Mouse (Mus musculus): Measurements from ENCODE around the gene Iqgap3.
A peak's percentile ranks its signal among the peaks of the same experiment; 100 is the strongest.

Iqgap3 gene

DNA sequence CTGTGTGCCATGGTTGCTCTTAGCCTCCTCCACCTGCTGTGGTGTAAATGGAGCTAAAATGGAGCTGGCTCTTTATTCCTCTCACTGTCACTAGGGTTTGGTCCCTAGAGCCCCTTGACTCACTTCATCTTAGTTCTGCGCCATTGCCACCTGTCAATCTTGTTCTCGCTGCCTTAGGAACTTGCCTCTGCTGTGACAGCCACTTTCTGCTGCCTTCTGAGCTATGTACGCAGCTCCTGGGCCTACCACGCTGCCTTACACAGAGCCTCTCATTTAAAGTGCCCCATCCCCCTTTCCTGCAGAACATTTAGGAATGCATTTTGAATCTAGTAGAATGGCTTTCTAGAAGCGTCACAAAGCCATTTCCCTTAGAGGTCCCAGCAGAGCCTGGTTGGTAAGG lies 12.4 kb downstream of the Iqgap3 start:
- no peak for DNase-seq (ENCODE audit: low read depth, low spot score)

DNA sequence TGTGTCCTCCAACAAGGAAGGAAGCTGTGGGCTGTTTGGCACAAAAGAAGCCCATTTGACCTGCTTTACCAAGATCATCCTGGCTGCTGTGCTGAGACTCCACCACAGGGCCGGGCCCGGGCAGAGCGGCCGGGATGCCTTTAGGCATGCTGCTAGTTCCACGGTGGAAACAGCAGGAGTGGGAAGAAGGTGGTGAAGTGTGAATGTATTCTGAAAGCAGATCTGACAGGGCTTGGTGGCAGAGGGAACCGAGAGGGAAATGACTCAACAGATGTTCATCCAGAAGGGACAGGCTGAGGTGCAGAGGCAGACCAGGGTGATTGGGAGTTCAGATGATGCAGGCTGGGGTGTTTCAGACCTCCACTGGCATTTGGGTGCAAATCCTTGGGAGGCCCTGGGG lies 15.9 kb downstream of the Iqgap3 start:
- peak; percentile 68 for DNase-seq (ENCODE audit: low read depth, low spot score)

DNA sequence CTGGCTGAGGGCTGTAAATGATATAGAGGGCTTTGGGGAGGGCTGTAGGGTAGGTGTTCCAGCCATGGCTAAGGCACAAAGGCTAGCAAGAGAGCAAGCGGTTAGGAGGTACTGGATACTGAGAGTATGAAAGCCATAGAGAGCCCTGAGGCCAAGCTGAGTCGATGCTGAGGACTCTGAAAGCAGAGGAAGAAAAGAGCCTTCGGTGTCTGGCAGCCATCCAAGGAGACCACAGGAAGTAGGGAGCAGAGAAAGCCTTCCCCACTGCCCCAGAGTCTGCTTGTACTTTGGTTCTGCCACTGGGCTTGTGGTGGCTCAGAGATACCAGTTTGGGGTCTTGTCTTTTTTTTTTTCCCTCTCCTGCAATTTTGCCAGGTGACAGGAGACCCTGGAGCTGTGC lies 18.5 kb downstream of the Iqgap3 start:
- DNase-seq (ENCODE audit: low read depth, low spot score), result peak; percentile 88

DNA sequence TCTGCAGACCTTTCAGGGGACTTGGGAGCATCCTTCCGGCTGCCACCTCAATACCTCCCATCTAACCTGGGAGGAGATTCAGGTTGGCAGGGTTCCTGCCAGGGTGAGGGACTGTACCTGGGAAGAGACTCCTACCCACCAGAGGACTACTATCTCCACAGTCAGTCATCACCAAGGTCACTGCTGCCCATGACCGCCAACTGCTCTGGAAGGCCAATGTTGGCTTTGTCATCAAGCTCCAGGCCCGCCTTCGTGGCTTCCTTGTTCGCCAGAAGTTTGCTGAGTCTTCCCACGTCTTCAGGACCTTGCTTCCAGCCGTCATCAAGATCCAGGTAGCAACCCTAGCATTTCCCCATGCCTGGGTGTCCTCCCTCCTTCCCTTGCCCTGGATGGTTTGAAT lies 20.0 kb downstream of the Iqgap3 start:
- DNase-seq (ENCODE audit: low read depth, low spot score), result no peak

DNA sequence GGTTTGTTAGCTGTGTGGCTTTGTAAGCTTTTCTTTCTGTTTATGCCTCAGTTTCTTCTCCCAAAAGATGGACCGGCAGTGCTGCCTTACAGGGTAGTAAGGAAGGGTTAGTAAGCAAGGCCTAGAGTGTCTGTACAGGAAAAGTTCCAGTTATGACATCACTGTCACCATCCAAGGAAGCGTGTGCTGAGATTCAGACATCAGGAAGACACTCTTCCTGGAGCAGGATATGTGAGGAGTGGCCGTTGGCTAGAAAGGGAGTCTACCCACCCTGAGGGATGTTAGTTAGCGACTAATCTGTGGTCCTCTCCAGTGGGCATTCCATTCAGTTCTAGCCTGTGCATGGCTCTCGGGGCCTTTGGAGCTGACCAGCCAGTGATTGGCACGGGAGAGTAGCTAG lies 20.4 kb downstream of the Iqgap3 start:
- no peak for DNase-seq (ENCODE audit: low read depth, low spot score)

DNA sequence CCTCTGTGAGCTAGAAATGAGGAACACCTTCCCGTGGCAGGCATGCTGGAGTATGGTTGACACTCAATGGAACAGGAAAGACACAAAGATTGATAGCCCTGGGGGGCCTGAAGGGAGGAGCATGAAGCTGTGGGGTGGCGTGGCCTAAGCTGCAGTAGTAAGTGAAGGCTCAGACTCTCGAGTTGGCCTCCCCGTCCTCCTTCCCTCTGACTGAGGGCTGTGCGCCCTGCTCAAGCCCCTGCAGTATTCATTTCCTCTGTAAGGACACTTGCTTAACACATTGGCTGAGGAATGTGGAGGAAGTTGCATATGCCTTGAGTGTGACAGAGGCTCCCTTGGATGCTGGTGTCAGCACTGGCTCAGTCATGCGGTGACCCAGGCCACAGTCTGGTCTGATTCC lies 20.8 kb downstream of the Iqgap3 start:
- DNase-seq (ENCODE audit: low read depth, low spot score), result no peak

DNA sequence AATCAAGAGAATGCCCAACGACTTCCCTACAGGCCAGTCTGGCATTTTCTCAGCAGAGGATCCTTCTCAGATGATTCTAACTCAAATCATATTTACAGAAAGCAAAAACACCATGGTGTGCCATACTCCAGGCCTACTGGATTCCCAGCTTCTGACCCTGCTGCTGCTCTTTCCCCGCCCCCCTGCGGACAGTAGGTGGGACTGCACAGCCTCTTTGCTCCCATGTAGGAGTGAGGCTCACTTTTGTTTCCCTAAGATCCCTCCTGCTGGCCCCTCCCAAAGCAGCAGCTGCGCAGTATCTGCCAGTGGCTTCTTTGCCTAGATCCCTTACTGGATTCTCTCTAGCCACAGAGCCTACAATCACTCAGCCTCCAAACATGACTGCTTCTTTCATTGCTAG lies 24.4 kb downstream of the Iqgap3 start:
- DNase-seq (ENCODE audit: low read depth, low spot score), result no peak

DNA sequence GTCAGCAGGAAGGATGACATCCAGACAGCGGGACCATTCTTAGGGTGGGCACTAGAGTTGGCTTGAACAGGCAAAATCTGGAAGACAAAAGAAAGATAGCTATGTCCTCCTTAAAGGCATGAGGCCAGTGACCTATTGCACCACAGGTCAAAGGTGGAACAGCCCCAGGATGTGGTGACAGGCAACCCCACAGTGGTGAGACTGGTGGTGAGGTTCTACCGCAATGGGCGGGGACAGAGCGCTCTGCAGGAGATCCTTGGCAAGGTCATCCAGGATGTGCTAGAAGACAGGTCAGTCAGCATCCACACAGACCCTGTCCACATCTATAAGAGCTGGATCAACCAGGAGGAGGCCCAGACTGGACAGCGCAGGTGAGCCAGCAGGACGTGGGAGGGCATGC lies 27.4 kb downstream of the Iqgap3 start:
- no peak for DNase-seq (ENCODE audit: low read depth, low spot score)

DNA sequence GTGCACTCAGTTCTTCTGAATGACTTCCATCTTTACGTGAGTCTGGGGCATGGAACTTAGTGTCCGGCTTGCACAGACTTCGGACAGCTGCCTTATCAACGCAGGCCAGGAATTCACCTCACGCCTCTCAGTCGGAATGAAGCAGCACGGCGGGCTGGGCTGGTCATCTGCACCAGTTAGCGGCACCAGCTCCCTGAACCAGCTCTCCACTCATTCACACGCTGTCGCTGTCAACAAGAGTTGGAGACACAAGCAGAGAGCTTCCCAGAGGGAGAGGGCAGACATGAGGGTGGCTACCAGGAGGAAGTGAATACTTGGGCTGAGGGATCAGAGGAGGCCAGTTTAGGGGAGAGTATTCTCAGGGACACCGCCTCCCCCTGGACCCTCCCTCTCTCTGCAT lies 32.6 kb downstream of the Iqgap3 start:
- no peak for DNase-seq (ENCODE audit: low read depth, low spot score)

DNA sequence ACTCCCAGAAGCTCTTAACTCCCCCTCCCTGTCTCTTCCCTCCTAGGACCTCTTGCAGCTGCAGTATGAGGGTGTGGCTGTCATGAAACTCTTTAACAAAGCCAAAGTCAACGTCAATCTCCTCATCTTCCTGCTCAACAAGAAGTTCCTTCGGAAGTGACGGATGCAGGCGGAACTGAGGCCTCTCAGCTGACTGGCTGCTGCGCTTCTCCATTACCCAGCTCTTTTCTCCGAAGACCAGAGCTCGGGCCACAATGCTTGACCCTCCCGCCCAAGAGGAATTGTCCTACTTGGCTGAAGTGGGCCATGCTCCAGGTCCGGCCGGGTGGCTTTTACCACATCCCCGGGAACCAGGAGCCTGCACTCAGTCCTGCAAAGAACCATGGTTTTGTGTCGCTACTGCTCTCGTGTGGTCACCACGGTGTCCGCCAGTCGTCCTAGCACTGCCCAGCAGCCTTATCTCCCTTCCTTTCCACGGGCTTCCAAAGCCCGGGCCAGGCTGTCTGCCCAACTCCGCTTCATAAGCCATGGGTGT lies 38.4 kb downstream of the Iqgap3 start:
- no peak for DNase-seq (ENCODE audit: low read depth, low spot score)

DNA sequence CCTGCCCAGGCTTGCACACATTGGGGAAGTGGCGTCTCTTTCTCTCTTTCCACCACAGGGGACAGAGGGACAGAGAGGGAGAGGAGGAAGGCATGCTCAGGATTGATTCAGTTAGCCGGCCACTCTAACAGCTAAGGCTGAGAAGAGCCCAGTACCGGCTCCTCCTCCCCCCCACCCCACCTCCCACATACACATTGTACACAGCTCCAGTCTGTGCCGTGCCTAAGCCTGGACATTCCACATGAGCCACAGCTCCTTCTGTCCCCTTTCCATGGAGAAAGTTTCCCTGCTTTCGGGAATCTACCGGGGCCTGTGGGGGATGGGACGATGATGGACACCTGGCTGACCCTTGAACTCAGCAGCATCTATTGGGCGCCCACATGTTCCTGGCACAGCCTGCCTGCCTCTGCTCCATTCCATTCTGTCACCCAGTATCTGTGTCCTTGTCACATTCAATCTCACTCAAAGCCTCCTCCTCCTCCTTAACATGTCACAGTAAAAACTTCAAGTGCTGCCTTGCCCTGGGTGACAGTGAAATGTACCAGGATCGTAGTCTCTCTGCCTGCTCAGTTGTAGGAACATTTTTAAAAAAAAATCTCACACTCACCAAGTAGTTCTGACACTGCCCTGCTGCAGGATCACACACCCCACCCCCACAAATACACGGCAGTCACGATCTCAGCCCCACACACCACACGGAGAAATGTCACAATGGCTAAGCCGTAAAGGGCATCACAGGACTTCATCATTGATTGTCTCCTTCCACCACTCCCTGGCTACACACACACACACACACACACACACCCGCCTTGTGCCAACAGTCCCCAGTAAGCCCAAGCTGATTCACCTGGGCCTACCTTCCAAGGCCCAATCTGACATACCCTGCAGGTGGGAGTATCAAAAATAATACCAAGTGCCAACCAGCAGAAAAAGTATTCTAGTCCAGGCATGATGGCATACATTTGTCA lies 39.7 kb downstream of the Iqgap3 start:
- DNase-seq (ENCODE audit: low read depth, low spot score), result no peak

DNA sequence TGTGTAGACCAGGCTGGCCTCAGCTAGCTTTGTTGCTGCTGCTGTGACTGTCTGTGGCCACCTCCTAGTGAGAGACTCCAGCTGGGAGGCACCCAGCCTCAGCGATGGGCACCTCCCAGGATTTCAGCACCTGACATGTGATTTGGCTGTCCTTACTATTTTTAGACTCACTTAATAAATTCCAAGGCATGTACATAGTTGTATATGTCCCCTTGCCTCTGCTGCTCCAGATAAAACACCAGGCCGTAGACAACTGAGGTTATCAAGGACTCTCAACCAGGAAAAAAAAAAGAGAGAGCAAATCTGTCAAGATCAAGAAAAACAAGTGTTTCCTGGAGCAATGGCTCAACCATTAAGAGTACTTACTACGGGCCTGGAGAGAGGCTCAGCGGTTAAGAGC lies 43.4 kb downstream of the Iqgap3 start:
- DNase-seq (ENCODE audit: low read depth, low spot score), result no peak

DNA sequence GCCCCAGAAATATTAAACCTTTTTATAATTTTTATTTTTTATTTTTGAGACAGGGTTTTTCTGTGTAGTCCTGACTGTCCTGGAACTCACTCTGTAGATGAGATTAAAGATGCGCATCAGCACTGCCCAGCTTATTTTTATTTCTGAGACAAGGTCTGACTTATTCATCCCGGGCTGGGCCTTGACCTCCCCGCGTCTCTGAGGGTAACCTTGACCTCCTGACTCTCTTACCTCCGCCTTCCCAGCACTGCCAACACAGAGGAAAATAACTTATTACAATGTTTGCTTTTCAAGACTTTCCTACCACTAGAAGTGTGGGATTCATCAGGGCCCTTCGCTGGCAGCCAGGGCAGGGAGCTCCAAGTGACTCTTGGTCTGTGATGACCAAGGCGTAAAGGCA lies 44.4 kb downstream of the Iqgap3 start:
- DNase-seq (ENCODE audit: low read depth, low spot score), result no peak

DNA sequence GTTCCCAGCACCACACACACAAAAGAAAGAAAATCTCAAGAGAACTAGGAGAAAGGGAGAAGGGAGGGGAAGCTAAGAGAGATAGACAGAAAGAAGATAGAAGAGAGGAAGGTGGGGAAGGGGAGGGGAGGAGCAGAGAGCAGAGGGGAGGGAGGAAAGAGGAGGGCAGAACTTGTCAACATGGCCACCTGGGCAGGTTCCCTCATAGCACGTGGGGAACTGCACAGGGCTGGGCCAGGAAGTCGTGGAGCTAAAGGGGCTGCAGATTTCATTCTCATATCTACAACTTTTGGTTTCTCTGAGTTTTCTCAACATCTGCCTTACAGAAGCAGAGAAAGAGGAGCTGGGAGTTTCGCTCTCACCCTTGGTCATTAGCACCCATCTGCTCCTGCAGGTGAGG lies 45.9 kb downstream of the Iqgap3 start:
- DNase-seq (ENCODE audit: low read depth, low spot score), result no peak

DNA sequence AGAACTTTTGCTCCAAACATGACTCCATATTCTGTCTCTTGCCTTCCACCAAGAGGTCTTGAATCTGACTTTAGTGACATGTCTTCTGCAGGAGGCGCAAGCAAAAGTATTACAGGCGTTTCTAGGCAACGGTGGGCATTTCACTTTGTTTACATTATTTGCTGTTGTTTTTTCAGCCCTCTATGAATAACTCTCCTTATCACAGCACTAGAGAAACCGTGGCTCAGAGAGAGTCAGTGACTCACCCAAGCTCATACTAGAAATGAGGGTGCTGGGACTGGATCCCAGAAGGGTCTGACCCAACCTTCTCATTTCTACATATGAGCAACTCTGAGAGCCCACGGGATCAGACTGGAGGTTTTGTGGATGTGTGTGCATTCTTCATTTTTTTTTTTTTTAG lies 46.3 kb downstream of the Iqgap3 start:
- peak; percentile 71 for DNase-seq (ENCODE audit: low read depth, low spot score)

DNA sequence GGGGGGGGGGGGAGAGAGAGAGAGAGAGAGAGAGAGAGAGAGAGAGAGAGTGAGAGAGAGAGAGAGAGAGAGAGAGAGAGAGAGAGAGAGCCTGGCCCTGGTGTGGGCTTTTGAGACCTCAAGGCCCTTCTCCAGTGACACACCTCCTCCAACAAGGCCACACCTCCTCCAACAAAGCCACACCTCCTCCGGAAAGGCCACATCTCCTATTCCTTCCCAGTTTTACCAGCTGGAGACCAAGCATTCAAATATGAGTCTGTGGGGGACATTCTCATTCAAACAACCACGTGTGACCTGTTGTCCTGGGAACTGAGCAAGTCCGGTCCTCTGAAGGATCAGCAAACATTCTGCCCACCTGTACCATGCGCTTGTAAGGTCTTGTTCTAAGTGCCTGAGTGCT lies 47.2 kb downstream of the Iqgap3 start:
- DNase-seq (ENCODE audit: low read depth, low spot score), result no peak

DNA sequence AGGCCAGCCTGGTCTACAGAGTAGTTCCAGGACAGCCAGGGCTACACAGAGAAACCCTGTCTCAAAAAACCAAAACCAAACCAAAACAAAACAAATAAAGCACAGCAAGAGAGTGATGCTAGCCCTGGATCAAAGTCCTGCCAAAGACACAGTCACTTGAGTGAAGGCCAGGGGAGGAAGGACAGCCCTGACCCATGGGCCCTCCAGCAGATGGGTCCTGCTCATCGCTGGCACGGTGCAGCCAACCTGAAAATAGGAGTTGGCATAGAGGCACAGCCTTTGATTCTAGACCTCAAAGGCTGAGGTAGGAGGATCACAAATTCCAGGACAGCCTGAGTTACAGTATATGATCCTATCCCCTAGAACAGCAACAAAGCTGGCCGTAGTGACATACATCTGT lies 49.3 kb downstream of the Iqgap3 start:
- no peak for DNase-seq (ENCODE audit: low read depth, low spot score)

DNA sequence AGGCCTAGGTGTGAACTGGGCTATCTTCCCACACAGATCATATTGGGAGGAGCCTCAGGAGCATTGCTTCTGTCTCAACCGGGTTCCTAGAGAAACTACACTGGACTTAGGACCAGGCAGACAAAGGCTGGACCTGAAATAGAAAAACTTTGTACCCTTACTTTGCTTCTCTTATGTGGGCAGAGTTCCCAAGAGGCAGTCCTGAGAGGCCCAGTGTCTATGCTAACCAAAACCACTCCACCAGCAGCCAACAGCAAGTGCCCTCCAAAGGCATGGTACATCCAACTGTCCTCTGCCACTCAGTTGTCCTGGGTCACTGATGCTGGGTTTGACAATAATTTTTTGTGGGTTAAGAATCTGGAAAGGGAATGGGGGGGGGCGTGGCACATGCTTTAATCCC lies 50.7 kb downstream of the Iqgap3 start:
- DNase-seq (ENCODE audit: low read depth, low spot score), result no peak

DNA sequence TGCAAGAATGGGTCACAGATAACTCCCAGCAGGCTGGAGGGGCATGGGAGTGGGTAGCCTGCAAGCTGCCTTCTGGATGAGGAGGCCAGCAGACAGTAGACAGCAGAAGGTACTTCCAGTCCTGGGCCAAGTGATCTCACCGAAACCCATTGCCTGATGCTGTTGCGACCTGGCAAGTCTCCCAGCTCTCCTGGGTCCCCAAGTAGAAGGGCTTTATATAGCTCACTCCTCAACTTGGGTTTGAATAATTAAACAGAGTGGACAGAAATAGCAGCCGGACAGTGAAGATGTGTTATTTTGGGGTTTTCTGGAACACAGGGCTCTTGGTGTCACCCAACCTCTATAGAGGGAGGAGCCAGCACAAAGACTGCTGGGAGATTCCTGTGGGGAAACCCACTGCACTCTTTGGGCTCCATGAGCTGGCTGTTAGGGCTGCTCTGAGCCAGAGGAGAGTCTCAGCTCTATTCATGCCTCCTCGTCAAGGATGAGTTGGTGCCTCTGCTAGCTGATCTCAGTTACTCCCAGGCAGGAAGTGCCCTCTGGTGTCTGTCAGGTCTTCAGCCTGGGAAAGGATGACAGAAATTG lies 51.5 kb downstream of the Iqgap3 start:
- DNase-seq (ENCODE audit: low read depth, low spot score), result no peak

DNA sequence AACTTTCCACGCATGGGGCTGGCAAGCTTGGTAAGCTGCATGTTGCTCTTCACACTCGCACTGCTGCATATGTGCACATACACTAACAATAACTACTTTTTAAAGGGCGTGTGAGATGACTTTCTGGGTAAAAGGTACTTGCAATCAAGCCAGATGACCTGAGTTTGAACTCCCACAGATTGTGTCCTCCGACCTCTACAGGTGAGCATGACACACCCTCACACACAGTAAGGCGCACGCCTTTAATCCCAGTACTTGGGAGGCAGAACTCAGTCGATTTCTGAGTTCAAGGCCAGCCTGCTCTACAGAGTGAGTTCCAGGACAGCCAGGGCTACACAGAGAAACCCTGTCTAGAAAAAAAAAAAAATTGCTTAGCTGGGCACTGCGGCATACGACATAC lies 54.6 kb downstream of the Iqgap3 start:
- no peak for DNase-seq (ENCODE audit: low read depth, low spot score)

DNA sequence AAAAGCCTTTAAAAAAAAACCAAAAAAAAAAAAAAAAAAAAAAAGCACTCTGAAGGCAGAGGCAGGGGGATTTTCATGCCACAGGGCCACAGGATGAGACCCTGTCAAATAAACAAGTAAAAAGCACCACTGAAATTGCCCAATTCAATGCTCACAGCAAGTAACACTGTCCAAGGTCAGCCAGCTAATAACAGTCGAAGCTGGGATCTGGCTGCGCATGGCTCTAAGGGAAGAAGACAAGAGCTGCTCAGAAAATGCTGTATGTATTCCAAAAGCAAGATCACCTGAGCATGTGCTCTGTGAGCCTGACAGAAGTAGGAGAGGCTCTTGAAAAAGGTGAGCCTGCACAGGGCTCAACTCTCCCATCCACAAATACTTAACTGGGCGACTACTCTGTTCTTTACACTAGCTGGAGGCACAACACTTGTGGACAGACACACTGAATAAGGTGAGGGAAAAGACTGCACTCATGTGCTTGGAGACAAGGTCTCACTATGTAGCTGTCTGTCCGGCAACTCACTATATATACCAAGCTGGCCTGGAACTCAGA lies 55.2 kb downstream of the Iqgap3 start:
- DNase-seq (ENCODE audit: low read depth, low spot score), result no peak

DNA sequence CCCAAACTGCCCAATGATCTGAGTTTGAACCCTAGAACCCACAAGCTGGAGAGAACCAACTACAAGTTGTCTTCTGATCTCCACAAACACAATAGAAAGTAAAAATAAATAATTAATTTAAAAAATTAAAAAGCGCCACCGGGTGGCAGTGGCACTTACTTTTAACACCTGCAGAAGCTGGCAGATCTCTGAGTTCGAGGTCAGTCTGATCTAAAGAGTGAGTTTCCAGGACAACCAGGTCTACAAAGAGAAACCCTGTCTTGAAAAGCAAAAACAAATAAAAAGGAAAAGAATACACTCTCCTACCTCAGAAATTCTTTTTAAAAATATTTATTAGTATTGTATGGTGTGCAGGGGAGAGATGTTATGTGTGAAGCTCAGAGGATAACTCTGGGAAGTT lies 56.0 kb downstream of the Iqgap3 start:
- peak; percentile 65 for DNase-seq (ENCODE audit: low read depth, low spot score)

Data from 3T3-L1 (cell line).